Comparison of ENCODE assay signal across 19 mouse cellular contexts in the genomic region with DNA sequence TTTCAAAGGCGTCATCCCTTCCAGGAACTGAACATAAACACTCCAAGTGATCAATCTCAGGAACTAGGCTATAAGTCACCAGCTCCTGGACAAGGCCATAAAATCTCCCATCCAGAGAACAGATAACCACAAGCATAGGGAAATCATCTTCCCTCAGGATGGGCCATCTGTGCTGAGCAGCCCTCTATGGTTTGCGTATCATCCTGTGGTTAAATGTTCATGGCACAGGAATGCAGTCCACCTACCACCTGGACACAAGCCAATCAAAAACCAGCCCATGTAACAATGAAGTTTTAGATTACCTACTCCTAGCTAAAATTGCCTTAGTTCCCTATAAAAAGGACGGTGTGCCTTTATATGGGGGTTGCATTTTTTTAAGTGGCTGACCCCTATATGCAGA.
"Had no signal": no experiment of that assay in that cellular context is flagged by ENCODE, and none has a peak within 500 bp of the region (broad histone marks: within the 10 kb centered on the region; RNA-seq: fewer than 3 reads in every experiment).

No protein-coding gene starts in this region.

- DNase-seq: kidney, adult 9 months; kidney, postnatal 14 days; kidney, postnatal 4 days; layer of hippocampus, postnatal 36 days; liver, embryonic 13.5 days; lung, adult 2 months; lung, postnatal 14 days; lung, postnatal 4 days; midbrain, embryonic 14.5 days; retina, postnatal 1 day; right cerebral cortex, postnatal 25 days; spleen, adult 18-20 months; thymus, adult 2 months; thymus, postnatal 14 days; thymus, postnatal 4 days had no signal

- H3K4me2 ChIP-seq: liver, embryonic 13.5 days; midbrain, embryonic 11.5 days; neural tube, embryonic 13.5 days had no signal

- H3K9me3 ChIP-seq: liver, embryonic 13.5 days; neural tube, embryonic 13.5 days had no signal

- H3K27ac ChIP-seq: left cerebral cortex, adult 2 months; liver, embryonic 13.5 days; neural tube, embryonic 13.5 days; stomach, postnatal 0 days had no signal

- H3K9ac ChIP-seq: liver, embryonic 13.5 days; neural tube, embryonic 13.5 days had no signal

- H3K4me3 ChIP-seq: left cerebral cortex, adult 2 months; liver, embryonic 13.5 days; neural tube, embryonic 13.5 days had no signal

- H3K27me3 ChIP-seq: liver, embryonic 13.5 days; neural tube, embryonic 13.5 days had no signal
